Mouse (Mus musculus) 3T3-L1 (cell line): ENCODE measurements around the gene Snu13.

ENCODE experiments used
- DNase-seq: peaks from one replicate; pipeline ENCODE4 v3.0.0-alpha.2; 2015; ENCODE audit warnings: low read depth, low spot score

Snu13 gene

GRCm38 (mm10) chr15:82047080-82047883, at the start of gene Snu13:
Gene Snu13, minus strand, starts transcription at chr15:82047598.
- peak; percentile 88 for DNase-seq

- peak; percentile 17 for DNase-seq
Observed at GRCm38 (mm10) chr15:82091061-82091460, 43.7 kb upstream of the Snu13 start.

- peak; percentile 11 for DNase-seq
Observed at GRCm38 (mm10) chr15:82087266-82087665, 39.9 kb upstream of the Snu13 start.

- peak; percentile 65 for DNase-seq
Observed at GRCm38 (mm10) chr15:82086131-82086530, 38.7 kb upstream of the Snu13 start.

GRCm38 (mm10) chr15:82085606-82086005, 38.2 kb upstream of the Snu13 start:
- no peak for DNase-seq

GRCm38 (mm10) chr15:82081161-82081560, 33.8 kb upstream of the Snu13 start:
- DNase-seq, result no peak

GRCm38 (mm10) chr15:82079883-82080282, 32.5 kb upstream of the Snu13 start:
- DNase-seq, result peak; percentile 42

GRCm38 (mm10) chr15:82073490-82073889, 26.1 kb upstream of the Snu13 start:
- DNase-seq, result no peak

GRCm38 (mm10) chr15:82071816-82072469, 24.5 kb upstream of the Snu13 start:
- DNase-seq, result no peak

- DNase-seq, result no peak
Observed at GRCm38 (mm10) chr15:82069898-82070297, 22.5 kb upstream of the Snu13 start, which contains the start of gene Mei1. Gene Mei1, plus strand, starts transcription at chr15:82069996.

- peak; percentile 88 for DNase-seq
Observed at GRCm38 (mm10) chr15:82065511-82065910, 18.1 kb upstream of the Snu13 start.

GRCm38 (mm10) chr15:82063909-82064308, 16.5 kb upstream of the Snu13 start:
- DNase-seq, result no peak

- no peak for DNase-seq
Observed at GRCm38 (mm10) chr15:82058719-82059201, 11.4 kb upstream of the Snu13 start, which contains the start of gene 4930407I10Rik. Gene 4930407I10Rik, plus strand, starts transcription at chr15:82059151.

GRCm38 (mm10) chr15:82052544-82052943, 5.1 kb upstream of the Snu13 start:
- peak; percentile 54 for DNase-seq

- peak; percentile 28 for DNase-seq
Observed at GRCm38 (mm10) chr15:82046246-82046891, 1.0 kb downstream of the Snu13 start.

- peak; percentile 80 for DNase-seq
Observed at GRCm38 (mm10) chr15:82044166-82044784, 3.1 kb downstream of the Snu13 start.

- peak; percentile 77 for DNase-seq
Observed at GRCm38 (mm10) chr15:82040650-82041049, 6.7 kb downstream of the Snu13 start.

GRCm38 (mm10) chr15:82035904-82036689, 11.3 kb downstream of the Snu13 start:
- no peak for DNase-seq

GRCm38 (mm10) chr15:82033762-82034161, 13.6 kb downstream of the Snu13 start, which contains the start of gene Desi1:
Gene Desi1, minus strand, starts transcription at chr15:82033862.
- DNase-seq, result no peak

GRCm38 (mm10) chr15:82032386-82032785, 15.0 kb downstream of the Snu13 start:
- DNase-seq, result no peak

GRCm38 (mm10) chr15:82027726-82028125, 19.7 kb downstream of the Snu13 start:
- no peak for DNase-seq
